Mouse (Mus musculus): Measurements from ENCODE around the gene Mrpl14.

Gene Mrpl14

GRCm38 (mm10) chr17:45689120-45689519 lies 3.0 kb downstream of the Mrpl14 start:
- no peak for DNase-seq (ENCODE audit: low spot score)

GRCm38 (mm10) chr17:45690044-45690443 lies 3.9 kb downstream of the Mrpl14 start:
- DNase-seq (ENCODE audit: low spot score), result no peak

DNA sequence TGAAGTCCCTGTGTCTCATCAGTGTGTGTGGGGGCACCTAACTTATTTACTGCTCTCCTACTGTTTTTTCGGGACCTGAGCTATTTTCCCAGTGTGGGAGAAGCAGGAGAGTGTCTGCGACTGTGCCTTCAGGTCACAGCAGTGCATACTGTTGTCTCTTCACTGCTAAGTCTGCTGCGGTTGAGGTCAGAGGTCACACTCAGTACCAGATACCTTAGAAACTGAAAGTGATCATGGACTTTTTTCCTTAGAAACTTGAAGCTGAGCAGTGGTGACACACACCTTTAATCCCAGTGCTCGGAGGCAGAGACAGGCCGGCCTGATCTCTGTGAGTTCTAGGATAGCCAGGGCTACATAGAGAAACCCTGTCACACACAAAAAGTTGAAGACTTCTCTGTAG lies 6.0 kb downstream of the Mrpl14 start:
- DNase-seq (ENCODE audit: low spot score), result peak; percentile 57

GRCm38 (mm10) chr17:45693812-45694565 lies 7.9 kb downstream of the Mrpl14 start:
- DNase-seq (ENCODE audit: low spot score), result no peak

- peak; percentile 80 for DNase-seq (ENCODE audit: low spot score)
These were observed 9.4 kb downstream of the Mrpl14 start for GRCm38 (mm10) chr17:45695227-45696120.

DNA sequence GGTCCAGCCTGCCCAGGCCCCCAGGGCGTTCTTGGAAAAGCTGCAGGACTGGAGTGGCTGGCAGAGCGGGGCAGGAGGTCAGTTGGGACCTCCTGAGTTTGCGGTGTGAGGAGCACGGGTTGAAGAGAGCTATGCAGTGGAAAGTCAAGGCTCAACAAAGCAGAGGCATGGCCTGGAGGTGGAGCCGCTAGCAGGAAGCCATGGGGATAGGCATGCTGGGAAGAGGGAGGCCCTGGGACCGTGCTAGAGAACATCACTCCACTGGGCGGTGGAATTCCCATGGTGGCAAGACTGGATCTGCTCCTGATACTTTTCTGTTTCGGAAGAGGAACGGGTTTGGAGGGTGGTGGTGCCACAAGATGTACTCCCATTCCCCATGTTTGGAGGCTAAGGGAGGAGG lies 10.9 kb downstream of the Mrpl14 start:
- DNase-seq (ENCODE audit: low spot score), result no peak

GRCm38 (mm10) chr17:45698368-45698767 lies 12.2 kb downstream of the Mrpl14 start:
- no peak for DNase-seq (ENCODE audit: low spot score)

GRCm38 (mm10) chr17:45699039-45699740 lies 13.1 kb downstream of the Mrpl14 start:
- peak; percentile 79 for DNase-seq (ENCODE audit: low spot score)

- peak; percentile 80 for DNase-seq (ENCODE audit: low spot score)
These were observed 14.5 kb downstream of the Mrpl14 start for GRCm38 (mm10) chr17:45700496-45701235.

- DNase-seq (ENCODE audit: low spot score), result no peak
These were observed 15.1 kb downstream of the Mrpl14 start for GRCm38 (mm10) chr17:45701236-45701591.

GRCm38 (mm10) chr17:45702254-45702653 lies 16.1 kb downstream of the Mrpl14 start:
- DNase-seq (ENCODE audit: low spot score), result peak; percentile 68

DNA sequence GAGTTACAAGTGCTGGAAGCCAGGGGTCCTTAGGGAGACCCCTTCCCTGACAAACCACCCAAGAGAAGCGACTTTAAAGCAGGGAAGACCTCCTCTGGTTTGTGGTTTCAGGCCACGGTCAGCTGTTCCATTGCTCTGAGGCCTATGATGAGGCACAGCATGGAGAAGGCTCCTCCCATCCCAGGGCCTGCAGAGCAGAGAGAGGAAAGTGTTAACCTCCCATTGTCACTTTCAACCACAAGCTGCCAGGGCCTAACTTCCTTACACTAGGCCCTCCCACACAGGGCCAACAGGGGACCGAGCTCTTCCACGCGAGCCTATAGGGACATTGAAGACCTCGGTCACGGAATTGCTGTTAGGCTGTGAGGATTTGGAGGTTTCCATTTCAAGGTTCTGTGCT lies 17.1 kb downstream of the Mrpl14 start:
- DNase-seq (ENCODE audit: low spot score), result no peak

DNA sequence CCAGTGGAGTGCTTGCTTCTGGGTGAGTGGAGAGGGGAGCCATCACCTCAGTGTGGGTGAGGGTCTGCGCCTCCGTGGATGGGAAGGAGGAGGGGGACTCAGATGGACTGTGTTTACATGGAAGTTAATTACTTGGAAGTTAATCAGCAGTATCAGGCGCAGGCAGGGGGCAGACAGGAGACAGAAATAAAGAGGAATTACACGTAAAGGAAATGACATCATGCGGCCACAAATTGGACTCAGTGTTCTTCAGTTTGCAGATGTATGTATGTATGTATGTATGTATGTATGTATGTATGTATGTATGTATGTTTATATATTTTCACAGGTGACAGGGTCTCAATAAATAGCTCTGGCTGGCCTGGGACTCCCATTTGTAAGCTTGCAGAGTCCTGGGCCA lies 20.7 kb downstream of the Mrpl14 start:
- no peak for DNase-seq (ENCODE audit: low spot score)

DNA sequence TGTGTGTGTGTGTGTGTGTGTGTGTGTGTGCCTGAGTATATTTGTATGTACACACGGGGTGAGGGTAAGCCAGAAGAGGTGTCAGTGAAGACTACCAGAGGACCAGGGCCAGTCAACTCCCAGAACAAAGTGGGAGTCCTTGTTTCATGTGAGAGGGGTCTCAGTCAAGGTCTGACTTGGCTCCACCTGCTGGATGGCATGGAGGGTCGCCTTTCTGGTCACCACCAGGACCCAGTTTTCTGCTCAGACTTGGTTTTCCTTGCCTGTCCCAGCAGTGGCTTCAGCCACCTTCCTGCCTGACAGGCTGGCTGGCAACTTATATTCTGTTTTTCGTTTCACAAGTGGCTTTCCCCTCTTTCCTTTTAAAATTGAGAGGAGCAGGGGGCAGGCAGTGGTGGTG lies 21.3 kb downstream of the Mrpl14 start:
- no peak for DNase-seq (ENCODE audit: low spot score)

- DNase-seq (ENCODE audit: low spot score), result no peak
These were observed 22.1 kb downstream of the Mrpl14 start for GRCm38 (mm10) chr17:45708179-45708578.

- no peak for DNase-seq (ENCODE audit: low spot score)
These were observed 23.7 kb downstream of the Mrpl14 start for GRCm38 (mm10) chr17:45709829-45710228.

GRCm38 (mm10) chr17:45710407-45710806 lies 24.3 kb downstream of the Mrpl14 start:
- DNase-seq (ENCODE audit: low spot score), result no peak

DNA sequence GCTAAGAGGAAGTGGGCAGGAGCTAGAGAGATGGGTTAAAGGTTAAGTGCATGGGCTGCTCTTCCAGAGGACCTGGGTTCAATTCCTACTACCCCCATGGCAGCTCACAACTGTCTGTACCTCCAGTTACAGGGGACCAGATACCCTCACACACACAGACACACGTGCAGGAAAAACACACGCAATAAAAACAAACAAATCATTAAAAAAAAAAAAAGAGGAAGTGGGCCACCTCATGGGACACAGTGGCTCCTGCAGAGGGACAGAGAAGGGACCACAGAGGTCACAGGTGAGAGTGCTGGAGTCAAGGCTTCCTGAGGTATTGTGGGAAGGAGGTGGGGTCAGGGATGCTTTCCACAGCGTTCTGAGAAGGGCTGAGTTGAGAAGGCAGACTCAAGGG lies 25.4 kb downstream of the Mrpl14 start:
- DNase-seq (ENCODE audit: low spot score), result no peak

DNA sequence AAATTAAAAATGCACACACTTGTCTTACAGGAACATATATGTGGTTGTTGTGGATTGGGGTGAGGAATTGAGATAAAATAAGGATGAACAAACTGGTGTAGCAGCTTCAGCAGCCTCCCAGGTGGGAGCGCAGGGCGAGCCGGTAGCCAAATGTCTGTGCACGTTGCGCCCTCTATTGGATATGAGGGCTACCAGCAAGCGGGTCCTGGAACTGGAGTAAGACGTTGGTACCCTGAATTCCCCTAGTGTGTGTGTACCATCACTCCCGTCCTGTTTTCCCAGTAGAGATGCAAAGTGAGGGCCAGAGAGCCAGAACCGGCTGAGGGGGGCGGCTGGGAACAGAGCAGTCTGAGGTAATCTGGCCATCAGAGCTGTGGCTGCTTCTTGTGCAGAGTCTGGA lies 32.2 kb downstream of the Mrpl14 start:
- DNase-seq (ENCODE audit: low spot score), result no peak

DNA sequence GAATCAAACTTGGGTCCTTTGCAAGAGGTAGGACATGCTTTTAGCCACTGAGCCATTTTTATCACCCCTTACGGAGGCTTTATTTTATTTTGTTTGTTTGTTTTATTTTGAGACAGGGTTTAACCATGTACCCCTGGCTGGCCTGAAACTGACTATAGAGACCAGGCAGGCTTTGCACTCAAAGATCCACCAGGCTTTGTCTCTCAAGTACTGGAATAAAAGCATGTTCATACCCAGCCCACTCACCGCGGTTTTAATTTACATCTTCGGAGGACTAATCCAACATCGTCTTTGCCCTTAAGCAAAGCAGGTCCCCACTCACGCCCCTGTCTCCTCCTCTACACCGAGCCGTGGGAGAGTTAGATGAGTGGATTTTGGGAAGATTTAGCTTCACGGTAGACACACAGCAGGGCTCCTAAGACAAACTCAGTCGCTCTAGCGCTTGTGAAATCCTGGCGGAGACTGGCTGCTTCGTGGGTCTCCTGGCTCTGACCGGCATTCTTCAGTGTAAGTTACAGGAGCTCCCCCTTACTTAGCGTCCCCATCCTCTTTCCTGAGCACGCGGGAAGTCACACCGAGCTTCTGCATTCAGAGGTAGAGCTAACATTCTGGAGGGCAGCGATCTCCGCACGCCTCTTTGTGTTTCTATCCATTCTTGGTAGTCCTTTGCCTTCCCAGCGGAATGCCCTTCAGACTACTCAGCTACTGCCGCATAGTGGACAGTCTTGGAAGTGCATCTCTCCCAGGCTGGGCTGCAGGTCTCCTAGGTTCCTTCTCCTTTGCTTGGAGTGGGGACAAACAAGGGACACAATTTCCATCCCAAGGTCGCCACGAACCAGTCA lies 37.8 kb downstream of the Mrpl14 start:
- DNase-seq (ENCODE audit: low spot score), result peak; percentile 80

- no peak for DNase-seq (ENCODE audit: low spot score)
These were observed 38.4 kb downstream of the Mrpl14 start for GRCm38 (mm10) chr17:45724574-45724921.

Data from yolk sac, embryonic 10.5 days (tissue).